Mouse (Mus musculus) frontal cortex, postnatal 10 days (tissue): ENCODE data around the gene Aldh1l1.

Experiments used
- DNase-seq, 2 experiments: peaks; one replicate each; pipeline ENCODE4 v3.0.0; 2022; ENCODE audit warnings: low spot score in 2 of 2, mixed read lengths in 1 of 2

Aldh1l1 gene

GRCm38 (mm10) chr6:90486176-90486921, at the start of gene Aldh1l1:
Gene Aldh1l1 (plus strand): TSS chr6:90486427.
- no peak for DNase-seq

DNA sequence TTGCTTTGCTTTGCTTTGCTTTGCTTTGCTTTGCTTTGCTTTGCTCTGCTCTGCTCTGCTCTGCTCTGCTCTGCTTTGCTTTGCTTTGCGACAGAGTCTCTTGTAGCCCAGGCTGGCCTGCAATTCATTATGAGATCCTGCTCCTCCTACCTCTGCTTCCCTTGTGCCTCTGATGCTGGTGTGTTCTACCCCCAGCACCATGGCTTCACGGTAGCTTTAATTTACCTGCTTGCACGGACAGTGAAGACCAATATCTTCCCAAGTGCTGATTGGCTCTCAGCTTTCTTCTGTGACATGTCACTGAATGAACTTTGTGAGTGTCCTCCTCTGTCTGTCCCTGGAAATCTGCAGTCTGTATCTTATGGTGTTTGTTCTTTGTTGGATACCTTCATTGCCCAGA, 49.2 kb upstream of the Aldh1l1 start:
- no peak for DNase-seq

- no peak for DNase-seq
Measured at GRCm38 (mm10) chr6:90446883-90447282, 39.3 kb upstream of the Aldh1l1 start.

GRCm38 (mm10) chr6:90450179-90450578, 36.0 kb upstream of the Aldh1l1 start:
- peak in 1 of 2 experiments; percentile 67 for DNase-seq

DNA sequence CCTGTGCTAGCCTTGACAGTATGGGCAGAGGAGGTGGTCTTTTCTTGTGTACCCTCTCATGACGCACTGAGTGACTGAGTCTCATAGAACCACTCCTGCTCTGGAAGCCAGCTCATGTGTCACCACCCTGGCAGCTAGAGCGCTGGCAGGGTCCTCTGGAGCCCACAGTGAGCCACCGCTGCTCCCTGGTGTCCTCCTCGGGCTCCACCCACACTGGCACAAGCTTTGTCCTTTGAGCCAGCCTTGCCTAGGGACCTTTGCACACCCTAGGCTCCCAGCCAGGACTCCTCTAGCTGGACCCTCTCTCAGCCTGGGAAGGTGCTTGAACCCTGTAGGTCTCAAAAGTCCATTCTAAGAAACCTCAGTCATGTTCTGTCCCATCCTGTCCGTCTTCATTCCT, 35.5 kb upstream of the Aldh1l1 start:
- DNase-seq, result peak; percentile 31 to 48

GRCm38 (mm10) chr6:90451512-90451911, 34.7 kb upstream of the Aldh1l1 start:
- DNase-seq, result no peak

- no peak for DNase-seq
Measured at GRCm38 (mm10) chr6:90452603-90453002, 33.6 kb upstream of the Aldh1l1 start.

DNA sequence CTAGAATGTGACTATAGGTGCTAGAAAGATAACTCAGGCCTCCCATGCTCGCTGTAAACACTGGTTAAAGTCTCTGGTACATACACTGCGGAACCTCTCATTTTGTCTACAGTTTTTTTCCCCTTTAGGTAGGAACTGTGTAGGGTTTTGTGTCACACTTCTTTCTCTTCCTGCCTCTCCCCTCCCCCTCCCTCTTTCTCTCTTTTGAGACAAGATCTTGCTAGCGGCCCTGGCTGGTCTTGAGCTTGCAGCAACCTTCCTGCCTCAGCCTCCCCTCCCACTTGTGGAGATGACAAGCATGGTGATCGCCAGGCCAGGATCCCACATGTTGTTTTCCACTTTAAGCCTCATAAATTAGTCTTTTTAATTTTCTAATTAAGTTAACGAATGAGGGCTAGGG, 32.5 kb upstream of the Aldh1l1 start:
- DNase-seq, result no peak

DNA sequence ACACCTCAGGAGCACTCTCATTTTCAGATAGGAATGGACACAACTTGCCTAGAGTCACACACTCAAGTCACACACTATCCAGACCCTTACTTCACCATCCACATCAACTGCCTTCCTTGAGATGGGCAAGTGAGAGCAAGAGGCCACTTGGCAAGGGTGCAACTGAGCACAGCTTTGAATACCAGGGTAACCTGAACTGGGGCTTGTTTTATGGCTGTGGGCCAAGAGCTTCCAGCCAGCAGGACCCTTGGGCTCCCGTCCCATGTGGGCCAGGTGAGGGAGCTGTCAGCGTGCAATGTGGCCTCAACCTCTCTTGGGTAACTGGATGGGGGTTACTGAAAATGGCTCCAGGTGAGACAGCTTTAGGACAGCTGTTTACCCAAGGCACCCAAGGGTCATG, 28.8 kb upstream of the Aldh1l1 start:
- DNase-seq, result no peak

GRCm38 (mm10) chr6:90461181-90461580, 25.0 kb upstream of the Aldh1l1 start:
- no peak for DNase-seq

DNA sequence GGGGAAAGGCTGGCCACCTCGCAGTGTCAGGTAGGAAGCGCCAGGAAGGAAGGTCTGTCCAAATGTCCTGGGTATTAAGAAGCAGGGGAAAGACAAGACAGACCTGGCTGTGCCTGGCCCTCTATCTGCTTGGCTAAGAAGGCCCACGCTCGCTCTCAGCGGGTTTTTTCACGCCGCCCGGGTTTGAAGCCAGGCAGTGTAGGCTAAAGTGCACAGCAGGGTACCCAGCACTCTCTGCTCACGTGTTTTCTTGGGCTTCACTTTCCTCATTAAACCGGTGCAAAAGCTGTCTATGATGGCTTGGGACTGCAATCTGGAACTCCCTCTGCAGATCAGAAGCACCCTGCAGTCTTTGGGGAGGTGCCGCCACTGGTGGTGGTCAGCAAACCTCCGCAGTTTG, 24.5 kb upstream of the Aldh1l1 start:
- DNase-seq, result no peak

DNA sequence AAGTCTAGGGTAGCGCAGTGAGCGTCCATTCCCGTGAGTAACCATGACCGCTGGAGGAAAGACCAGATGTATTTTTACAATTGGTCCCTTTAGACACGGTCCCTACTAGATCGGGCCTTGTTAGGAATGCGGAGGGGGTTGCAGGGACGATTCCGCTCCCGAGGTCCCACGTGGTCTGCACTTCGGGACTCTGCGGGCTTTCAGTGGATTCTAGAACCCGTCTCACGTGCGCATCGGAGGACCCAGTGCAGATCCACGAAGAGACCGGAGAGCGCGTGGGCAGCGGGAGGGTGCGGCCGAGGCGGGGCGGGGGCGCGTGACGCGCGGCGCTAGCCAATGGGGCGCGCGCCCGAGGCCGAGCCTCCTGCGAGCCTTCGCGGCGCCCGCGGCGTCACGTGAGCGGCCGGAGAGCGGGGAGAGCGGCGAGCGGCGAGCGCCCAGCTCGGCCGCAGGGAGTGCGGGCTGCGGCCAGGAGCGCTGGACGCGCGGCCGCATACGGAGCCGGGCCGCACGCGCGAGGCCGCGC, 24.0 kb upstream of the Aldh1l1 start, which contains the start of gene Klf15:
Klf15 (plus strand) TSS at position 396 of the 526 bp plus-strand sequence.
- peak; percentile 69 to 80 for DNase-seq

GRCm38 (mm10) chr6:90462841-90463227, 23.4 kb upstream of the Aldh1l1 start:
- DNase-seq, result peak in 1 of 2 experiments; percentile 40

GRCm38 (mm10) chr6:90463228-90463862, 22.9 kb upstream of the Aldh1l1 start:
- peak; percentile 78 to 87 for DNase-seq

DNA sequence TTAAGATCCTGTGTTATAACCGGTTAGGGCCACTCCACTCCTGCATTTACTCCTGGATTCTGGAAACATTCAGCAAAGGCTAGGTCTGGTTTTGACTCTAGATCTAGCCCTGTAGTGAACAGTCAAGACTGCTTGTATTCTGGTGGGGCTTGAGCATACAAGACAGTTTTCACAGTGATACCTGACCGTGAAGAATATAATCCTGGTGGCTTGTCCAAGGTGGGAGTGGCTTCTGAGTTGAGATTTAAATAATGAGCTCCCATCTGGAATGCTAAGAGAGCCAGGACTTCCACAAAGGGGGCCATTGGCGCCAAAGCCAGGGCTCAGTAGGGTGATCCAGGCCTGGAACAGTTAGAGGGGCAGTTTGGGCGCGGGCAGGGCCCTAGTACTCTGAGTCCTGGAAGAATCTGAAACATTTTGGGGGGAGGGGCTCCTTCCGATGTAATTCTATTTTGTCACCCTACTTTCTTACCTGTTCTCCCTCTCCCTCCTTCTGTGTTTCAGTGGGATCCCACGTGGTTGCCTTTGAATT, 22.3 kb upstream of the Aldh1l1 start:
- DNase-seq, result no peak

- DNase-seq, result no peak
Measured at GRCm38 (mm10) chr6:90465028-90465640, 21.1 kb upstream of the Aldh1l1 start.

DNA sequence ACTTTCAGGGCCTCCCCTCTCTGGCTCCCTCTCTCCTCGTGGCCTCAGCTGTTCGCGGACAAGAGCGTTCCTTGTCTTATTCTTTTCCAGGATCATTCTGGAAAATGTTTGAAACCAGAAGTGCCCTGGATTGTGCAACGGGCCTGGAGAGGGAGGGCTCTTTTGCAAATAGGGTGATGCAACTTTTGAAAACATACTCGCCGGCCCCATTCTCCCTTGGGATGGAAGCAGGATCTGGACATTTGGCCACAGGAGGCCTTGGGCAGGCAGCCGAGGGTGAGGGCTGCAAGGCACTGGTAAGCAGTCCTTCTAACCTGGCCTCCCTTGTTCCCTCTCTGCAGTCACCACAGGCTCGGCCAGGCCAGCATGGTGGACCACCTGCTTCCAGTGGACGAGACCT, 20.1 kb upstream of the Aldh1l1 start:
- no peak for DNase-seq

DNA sequence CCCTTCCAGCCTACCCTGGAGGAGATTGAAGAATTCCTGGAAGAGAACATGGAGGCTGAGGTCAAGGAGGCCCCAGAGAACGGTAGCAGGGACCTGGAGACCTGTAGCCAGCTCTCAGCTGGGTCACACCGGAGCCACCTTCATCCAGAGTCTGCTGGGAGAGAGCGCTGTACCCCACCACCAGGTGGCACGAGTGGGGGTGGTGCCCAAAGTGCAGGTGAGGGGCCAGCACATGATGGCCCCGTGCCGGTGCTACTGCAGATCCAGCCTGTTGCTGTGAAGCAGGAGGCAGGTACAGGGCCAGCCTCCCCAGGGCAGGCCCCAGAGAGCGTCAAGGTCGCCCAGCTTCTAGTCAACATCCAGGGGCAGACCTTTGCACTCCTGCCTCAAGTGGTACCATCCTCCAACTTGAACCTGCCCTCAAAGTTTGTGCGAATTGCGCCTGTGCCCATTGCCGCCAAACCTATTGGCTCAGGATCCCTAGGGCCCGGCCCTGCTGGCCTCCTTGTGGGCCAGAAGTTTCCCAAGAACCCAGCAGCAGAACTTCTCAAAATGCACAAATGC, 19.3 kb upstream of the Aldh1l1 start:
- DNase-seq, result no peak

GRCm38 (mm10) chr6:90468216-90468615, 18.0 kb upstream of the Aldh1l1 start:
- no peak for DNase-seq

DNA sequence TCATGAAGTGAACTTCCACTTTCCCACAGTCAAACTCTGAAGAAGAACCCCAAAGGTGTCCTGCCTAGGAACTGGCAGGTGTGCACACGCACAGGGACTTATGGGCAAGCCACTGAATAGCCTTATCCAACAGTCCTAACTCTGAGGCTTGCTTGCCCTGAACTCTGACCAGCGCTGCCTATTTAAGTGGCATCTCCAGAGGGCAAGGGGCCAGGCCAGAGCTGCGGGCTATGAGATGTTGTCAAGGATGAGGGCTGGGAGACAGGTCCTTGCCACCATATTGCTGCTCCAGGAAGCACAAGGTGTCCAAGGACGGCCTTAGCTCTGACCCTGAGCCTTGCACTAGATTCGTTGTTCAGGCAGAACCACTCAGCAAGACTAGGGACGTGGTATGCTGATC, 17.2 kb upstream of the Aldh1l1 start:
- no peak for DNase-seq

DNA sequence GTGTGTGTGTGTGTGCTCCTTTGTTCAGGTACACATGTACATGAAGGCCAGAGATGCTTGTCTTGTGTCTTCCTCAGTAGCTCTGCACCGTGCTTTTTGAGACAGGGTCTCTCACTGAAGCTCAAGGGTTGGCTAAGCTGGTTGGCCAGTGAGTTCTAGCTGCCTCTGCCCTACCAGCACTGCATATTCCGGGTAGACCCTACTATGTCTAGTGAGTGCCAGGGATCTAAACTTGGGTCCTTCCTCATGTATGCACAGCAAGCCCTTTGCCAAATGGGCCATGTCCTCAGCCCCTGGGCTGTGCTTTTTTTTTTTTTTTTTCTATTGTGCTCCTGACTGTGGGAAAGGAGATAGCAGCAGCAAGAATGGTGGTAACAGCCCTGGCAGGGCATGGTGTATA, 16.0 kb upstream of the Aldh1l1 start:
- DNase-seq, result no peak

DNA sequence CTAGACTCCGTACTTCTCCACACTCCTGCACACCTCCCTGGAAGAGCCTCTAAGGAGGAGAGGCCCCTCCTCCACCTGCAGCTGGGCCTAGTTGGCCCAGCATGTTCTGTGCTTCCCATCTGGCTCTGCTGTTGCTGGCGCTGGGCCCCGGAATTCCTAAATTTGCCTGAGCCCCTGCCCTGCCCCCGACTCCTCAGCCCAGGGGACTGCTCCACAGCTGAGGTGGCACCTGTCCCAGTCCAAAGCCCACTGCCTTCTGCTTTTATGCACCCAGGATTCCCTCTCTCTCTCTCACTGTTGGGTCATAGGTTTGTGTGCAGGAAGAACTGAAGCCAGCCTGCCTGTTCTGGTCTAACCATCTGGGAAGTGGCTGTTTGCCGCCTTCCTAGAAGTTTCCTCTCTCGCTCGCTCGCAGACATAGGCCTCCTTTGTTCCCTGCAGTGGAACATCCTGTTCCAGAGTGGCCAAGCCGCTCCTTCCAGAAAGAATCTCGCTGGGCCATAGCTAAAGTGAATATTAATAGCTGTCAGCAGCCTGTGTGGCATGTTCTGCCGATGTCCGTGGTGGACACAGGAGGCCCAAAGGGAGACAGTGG, 15.2 kb upstream of the Aldh1l1 start:
- peak; percentile 36 to 55 for DNase-seq
